Mouse (Mus musculus) kidney, adult 11 months (tissue): ENCODE data around the gene Slc6a5.

Experiments
- DNase-seq: peaks from one replicate; pipeline ENCODE4 v3.0.0; 2022

The Slc6a5 gene

DNA sequence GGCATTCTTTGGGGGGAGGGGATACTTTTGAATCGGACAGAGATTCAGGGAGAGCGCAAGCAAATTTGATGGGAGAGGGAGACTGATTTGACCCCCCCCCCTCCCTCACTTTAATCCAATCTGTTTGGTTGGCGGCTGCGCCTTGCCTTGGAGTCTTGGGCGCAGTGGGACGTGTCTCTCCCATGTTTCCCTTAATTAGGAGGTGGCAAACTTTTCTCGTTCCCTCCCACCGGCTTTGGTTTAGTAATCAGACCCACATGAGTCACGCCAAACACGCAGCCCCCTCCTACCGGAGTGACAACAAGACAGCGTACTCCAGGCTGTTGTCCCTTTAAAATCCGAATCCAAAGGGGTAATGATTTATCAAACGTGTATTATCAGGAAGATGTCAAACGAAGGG is at the start of gene Slc6a5:
Gene Slc6a5 (plus strand): TSS at position 297 of the 400 bp plus-strand sequence.
- no peak for DNase-seq

- no peak for DNase-seq
Measured at GRCm38 (mm10) chr7:49861196-49861595, 48.8 kb upstream of the Slc6a5 start.

DNA sequence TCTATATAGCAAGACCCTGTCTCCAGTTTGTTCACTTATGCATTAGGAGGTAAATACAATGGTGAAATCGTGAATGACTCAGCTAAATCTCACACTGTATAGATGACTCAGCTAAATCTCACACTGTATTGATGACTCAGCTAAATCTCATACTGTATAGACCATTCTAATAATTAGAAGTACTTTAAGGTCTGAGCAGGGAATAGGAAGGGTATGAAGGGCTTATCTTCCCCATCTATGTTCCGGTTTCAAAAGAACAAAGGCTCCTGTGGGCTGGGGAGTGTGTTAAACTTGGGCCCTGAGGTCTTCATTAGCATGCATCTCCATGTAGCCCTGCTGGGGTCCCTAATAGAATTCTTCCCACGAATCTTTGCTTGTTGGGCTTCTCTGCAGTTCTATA is 46.2 kb upstream of the Slc6a5 start:
- no peak for DNase-seq

GRCm38 (mm10) chr7:49869656-49870055 is 40.3 kb upstream of the Slc6a5 start:
- DNase-seq, result no peak

GRCm38 (mm10) chr7:49870276-49870675 is 39.7 kb upstream of the Slc6a5 start:
- DNase-seq, result no peak

- no peak for DNase-seq
Measured at GRCm38 (mm10) chr7:49877307-49877706, 32.6 kb upstream of the Slc6a5 start.

DNA sequence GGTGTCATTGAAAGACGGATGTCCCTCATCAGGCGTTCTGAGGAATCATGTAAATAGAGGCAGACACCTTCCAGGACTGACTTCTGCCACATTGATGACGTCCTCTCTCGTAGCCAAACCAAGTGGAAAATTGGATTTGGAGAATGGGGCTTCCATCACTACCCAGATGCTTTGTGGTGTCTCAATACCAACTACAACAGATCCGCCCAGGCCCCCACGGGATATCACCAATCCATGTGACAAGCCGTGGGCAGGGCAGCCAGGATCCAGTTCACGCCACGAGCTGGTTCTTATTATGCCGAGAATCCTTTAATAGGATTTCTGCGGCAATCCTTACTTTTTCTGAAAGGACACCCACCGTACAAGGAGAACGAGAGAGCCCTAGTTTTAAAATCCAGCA is 30.9 kb upstream of the Slc6a5 start:
- no peak for DNase-seq

DNA sequence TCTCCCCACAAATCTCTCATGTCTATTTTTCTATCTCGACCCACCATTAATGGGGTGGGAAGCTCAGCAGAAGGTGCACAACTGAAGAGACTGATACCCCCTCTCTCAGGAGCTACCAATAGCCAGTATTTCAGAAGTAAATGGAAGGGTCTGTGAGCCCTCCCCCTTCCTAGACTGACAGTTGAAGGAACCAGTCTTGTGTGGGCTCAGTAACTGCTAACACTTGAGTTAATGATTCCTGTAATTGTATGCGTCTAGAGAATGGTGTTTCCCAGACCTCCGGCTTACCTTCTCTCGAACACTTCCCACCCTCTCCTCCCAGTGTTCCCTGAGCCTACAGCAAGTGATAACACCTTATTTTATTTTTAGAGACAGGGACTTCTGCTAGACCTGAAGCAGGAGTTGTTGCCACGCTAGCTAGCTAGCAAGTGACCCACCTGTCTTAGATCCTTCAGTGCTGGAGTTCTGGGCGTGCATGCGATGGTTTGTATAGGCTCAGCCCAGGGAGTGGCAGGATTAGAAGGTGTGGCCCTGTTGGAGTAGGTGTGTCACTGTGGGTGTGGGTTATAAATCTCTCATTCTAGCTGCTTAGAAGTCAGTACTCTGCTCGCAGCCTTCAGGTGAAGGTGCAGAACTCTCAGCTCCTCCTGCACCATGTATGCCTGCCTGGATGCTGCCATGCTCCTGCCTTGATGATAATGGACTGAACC is 29.8 kb upstream of the Slc6a5 start:
- no peak for DNase-seq

DNA sequence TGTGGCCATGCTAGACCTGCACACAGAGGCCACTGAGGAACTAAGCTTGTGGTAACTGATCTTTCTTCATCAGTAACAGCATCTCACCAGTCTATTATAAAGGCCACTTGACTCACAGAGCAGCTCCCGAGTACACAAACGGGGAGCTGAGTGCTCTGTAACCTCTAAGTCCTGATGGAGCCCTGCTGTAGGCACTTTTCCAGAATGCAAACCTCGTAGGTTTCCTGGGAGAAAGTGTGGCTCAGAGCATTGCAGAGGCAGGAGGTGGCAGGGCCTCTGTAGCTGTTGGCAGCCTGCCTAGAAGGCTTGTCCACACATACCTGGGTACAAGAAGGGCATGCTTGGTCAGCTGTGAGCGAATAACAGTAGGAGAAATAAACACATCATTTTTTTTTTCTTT is 27.7 kb upstream of the Slc6a5 start:
- DNase-seq, result peak; percentile 79

DNA sequence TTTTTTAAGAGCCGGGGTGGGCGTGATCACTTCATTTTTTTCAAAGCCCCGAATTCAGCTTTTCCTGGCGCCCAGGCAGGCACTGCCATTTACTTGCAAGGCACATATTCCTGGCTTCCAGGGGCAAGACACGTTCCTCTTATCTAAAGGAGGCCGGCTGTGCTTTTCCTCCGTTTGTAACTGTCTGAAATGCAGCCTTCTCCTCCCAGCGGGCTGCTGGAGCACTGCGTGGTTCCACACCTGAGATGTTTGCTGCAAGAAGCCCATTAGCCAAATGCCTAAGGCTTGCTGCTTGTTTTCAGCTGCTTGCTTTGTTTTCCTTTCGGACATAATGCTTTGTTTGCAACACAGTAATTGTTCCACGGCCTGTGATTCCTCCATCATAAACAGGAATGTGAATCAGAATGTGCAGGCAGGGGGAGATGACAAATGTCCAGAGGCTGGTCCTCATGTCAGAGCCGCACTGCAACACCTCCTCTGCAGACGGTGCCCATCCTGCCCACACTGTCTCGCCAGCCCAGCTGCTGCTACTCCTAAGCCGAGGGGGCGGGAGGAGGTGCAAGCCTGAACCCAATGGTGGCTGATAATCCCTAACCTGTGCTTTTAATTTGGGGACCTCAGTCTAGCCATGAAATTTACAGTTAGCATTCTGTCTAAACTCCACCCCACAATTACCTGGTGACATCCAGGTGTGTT is 27.1 kb upstream of the Slc6a5 start:
- DNase-seq, result peak; percentile 6

DNA sequence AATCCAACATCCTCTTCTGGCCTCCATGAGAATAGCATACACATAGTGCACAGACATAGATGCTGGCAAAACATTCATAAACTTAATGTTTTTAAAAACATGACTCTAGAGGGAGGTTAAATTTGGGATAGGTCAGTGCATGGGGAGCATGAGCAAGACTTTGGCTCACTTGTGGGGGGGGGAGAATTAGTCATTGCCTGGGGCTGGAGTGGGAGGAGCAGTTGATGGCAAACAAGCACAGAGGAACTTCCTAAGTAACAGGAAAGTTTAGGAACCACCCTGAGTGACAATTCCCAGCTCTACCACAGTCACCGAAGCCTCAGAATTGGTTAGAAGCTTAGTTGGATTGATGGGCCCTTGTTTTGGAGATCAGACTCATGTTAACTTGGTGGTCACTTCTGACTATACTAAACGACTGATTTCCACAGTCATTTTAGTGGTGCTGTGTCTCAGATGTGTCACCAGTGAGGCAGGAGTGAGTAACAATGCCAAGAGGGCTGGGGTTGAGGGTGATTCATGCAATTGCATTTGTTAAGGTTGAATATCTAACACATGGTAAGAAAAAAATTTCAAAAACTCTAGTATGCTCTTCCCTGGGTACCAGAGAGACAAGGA is 22.1 kb upstream of the Slc6a5 start:
- DNase-seq, result no peak

DNA sequence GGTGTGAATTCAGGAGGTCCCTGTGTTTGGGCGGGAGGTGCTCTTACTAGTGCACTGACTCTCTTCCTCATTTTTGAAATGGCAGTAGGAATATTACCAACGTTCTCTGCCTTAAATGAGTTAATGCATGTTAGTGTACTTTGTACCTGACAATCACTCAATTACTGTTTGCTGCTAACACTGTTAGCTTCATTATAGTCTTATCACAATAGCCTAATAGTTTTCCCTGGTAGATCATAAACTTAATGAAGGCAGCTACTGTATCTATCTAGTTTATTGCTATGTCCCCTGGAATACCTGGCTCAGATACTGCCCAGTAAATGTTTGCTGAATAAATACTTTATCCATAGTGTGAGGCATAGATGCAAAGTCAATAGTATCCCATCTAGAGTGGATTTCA is 15.2 kb upstream of the Slc6a5 start:
- no peak for DNase-seq

DNA sequence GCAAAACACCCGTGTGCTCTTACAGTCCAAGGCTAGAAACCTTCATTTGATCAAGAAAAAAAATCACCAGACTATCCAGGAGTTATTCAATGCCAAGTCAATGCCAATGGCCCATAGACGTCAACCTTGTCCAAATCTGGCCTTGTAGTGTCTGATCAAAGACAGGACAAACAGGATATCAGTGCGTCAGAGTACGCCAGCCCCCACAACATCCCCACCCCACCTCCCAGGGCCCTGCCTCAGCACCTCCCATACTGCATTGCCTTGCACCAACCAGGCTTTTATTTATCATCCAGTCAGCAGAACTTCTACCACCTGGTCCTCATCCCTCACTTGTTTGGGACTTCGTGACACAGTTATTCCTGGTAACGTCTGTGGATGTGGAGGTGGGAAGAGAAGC is 14.7 kb upstream of the Slc6a5 start:
- no peak for DNase-seq

DNA sequence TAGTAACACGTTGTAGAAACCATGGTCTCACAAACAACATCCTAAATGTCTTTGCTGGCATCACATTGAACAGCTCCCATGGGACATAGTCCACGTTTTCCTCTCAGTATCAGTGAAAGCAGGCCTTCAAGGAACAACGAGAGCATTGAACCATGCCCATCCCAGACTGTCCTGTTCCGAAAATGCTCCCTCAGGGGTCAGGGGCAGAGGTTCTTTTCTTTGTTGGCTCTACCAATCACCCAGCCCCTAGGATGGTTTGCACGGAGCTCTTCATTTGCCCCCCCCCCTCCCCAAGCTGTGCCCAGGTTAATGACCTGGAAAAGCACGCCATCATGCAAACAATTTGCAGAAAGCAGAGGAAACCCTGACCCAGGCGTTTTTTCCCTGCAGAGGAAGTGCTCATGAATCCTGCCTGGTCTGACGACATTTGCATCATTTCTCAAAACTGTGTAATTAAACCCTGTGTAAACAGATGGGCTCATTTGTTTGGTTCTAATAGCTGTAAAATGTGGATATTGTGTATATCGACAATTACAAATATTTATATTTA is 7.9 kb upstream of the Slc6a5 start:
- DNase-seq, result peak; percentile 26

- DNase-seq, result no peak
Measured at GRCm38 (mm10) chr7:49907191-49908171, 2.5 kb upstream of the Slc6a5 start.

- peak; percentile 66 for DNase-seq
Measured at GRCm38 (mm10) chr7:49908181-49908855, 1.6 kb upstream of the Slc6a5 start.

DNA sequence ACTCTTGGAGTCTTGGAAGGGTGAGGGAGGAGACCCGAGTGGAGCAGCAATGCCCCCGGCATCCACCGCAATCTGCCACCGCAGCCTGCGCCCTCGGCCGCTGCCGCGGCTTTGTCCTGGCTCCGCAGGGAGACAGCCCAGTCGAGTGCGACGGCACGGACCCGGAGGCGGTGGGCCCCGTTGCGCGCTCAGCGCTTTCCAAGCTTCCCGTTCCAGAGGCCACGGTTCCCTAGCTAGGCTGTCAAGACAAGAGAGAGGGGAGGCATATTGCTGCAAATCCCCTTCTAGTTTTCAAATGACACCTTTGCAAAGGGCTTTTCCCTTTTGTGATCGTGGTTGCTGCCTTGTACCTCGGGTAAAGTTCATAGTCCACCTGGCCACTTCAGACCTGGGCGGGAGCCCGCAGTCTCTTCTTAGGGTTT is 945 bp upstream of the Slc6a5 start:
- peak; percentile 67 for DNase-seq

DNA sequence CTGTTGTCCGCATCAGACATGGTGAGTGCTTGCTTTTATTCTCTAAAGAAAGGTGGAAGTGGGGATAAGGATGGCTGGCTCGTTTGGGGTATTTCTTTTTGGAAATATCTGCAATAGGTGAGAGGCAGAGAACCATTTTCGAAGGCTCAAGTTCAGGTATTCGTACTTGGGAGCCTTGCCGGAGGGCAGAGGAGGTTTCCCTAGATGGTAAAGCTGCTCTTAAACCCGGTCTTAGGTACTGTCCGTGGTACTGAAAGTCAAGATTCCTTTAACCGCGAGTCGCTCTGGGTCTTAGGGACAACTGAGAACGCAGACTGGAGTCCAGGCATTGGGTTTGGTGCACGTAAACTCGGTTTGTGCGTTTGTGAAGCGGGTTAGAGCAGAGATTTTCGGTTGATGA is 415 bp downstream of the Slc6a5 start:
- DNase-seq, result peak; percentile 24

DNA sequence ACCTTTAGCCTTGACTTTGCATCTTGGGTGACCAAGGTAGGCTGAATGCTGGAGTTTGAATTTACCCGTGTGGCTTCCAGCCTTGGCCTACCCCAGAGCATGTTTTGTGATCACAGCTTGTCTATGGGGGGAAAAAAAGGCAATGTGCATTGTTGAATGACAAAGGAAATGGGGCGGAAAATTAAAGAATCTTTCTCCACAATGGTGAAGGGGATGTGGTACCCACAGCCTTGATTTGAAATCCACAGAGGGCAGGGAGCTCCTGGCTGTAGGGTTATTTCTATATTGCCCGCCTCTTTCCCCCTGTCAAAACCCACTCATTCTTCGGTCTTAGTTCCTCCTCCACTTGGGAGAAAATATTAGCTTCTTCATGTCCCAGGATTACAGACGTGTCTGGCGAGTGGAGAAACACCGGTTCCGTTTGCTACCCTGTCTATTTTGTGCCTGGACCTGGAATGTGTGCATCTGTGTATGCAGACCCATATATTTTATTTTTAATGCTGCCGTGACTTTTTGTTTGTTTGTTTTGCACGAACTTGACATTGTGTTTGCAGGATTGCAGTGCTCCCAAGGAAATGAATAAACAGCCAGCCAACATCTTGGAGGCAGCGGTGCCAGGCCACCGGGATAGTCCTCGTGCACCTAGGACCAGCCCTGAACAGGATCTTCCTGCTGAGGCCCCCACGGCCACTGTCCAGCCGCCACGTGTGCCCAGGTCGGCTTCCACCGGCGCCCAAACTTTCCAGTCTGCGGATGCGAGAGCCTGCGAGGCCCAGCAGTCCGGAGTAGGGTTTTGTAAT is 1.4 kb downstream of the Slc6a5 start:
- no peak for DNase-seq

- DNase-seq, result no peak
Measured at GRCm38 (mm10) chr7:49911947-49912262, 2.0 kb downstream of the Slc6a5 start.

GRCm38 (mm10) chr7:49913164-49913563 is 3.2 kb downstream of the Slc6a5 start:
- no peak for DNase-seq
